Mouse (Mus musculus) cerebellum, postnatal 10 days (tissue): ENCODE measurements around the gene Ccn6.
"Not testable (repeated sequence)": the region's sequence is repeated elsewhere in the genome, so short reads cannot be mapped to it uniquely, and the experiment has no call there.

Experiments used
- DNase-seq, 2 experiments: peaks; one replicate each; pipeline ENCODE4 v3.0.0; 2021; ENCODE audit warnings: mixed read lengths in 2 of 2

Ccn6 gene

DNA sequence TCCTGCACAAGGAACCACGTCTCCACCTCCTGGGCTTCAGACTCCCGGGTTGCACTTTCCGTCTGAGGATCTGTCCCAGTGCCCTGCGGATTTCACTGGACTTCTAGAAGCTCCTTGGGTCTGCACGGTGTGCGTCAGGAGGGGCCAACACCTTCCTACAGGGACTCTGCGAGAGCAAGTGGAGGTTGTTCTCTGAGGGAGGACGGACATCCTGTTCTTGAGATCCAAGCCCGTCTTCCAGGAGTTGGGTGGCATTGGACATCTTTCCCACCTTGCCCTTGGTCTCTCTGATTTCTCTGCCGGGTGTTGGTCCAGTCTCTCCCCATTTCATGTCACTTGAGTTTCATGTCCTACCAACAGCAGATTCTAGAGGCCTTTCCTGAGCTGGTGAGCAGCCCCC is at the start of gene Ccn6:
Gene Ccn6, minus strand, starts transcription at position 101 of the 400 bp plus-strand sequence.
- DNase-seq: no peak

DNA sequence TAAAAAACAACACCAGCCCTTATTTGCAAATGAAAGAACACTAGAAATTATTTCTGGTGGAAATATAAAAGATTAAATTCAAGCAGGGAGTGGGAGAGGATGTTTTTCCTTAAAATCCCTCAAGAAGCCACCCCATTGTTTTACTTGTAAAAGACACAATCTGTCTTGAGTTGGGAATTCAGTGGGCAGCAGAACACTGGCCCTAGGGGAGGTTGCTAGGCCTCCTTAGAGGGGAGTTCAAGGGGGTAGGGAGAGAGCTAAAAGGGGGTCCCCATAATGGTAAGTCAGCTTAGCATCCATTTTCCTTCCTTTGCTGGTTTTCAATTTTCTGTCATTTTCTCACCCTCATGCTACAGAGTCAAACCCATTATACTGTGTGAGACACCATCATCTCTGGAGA is 46.4 kb upstream of the Ccn6 start:
- DNase-seq: peak in 1 of 2 experiments; percentile 3

DNA sequence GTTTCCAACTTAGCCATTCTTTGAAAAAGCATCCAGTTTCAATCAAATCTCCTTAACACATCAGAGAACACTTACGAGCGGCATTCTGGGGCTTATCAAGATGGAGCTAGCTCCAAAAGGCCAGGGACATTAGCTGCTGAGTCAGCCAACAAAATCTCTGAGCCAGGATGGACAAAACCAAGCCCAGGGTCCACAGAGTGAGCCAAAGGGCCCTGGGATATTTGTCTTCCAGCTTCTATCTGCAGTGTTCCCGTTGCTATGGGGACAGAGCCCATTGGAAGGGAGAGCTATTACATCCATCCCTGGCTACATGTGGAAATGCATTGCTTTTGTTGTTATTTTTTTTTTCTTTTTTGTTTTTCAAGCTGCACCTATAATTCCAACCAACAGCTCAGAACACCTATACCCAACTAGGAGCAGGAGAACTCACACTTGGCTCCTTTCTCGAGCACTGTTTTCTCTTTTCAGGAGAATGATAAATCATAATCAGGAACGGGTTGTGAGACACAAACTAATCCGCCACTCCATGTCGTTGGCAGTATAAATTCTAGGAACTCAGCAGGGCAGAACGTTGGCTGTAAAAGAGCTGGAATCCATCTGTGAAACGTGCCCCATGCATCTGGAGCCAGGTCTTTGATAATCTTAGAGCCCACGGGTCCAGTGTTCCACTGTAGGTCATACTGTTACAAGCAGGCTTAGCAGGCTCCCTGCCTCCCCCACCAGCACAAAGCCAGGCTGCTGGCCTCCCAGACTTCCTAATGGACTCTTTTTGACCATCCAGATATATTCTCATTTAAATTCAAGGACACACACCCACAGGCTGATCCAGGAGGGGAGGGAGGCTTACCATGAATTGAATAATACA is 45.8 kb upstream of the Ccn6 start:
- DNase-seq: peak; percentile 46 to 68

GRCm38 (mm10) chr10:39208712-39209111 is 45.1 kb upstream of the Ccn6 start:
- peak in 1 of 2 experiments; percentile 12 for DNase-seq

- no peak for DNase-seq
Measured at GRCm38 (mm10) chr10:39207310-39207855, 43.8 kb upstream of the Ccn6 start.

DNA sequence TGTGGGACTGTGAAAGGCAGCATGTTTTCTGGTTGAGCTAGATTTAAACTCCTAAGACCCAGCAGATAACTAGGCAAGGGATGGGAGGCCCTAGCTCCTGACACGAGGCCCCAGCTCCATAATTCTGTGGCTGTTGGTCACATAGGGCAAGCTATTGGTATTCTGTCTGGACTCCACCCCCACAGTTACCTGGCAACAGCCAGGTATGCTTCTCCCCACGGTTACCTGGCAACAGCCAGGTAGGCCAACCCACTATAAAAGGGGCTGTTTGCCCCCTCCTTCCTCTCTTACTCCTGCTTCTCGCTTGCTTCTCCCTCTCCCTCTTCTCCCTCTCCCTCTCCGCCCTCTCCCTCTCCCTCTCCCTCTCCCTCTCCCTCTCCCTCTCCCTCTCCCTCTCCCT is 38.9 kb upstream of the Ccn6 start:
- no peak for DNase-seq

GRCm38 (mm10) chr10:39198216-39198615 is 34.6 kb upstream of the Ccn6 start:
- not testable (repeated sequence) for DNase-seq

DNA sequence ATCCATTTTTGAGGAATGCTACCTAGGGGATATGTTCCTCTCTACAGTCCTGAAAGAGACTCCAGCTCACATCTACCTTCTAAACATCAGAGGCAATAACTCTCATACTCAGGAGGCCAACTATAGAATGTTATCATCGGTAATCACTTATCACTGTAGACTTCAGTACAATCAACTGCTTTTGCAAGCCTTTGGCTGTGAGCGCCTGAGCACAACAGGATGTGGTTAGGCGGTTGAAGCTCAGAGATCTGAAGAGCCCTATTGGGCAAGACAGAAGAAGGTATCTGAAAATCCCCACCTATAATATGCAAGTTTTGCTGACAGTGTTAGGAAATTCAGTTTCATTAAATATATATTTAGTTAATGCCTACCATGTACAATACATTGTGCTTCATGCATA is 29.1 kb upstream of the Ccn6 start:
- DNase-seq: no peak

- no peak for DNase-seq
Measured at GRCm38 (mm10) chr10:39185545-39185906, 21.9 kb upstream of the Ccn6 start.

DNA sequence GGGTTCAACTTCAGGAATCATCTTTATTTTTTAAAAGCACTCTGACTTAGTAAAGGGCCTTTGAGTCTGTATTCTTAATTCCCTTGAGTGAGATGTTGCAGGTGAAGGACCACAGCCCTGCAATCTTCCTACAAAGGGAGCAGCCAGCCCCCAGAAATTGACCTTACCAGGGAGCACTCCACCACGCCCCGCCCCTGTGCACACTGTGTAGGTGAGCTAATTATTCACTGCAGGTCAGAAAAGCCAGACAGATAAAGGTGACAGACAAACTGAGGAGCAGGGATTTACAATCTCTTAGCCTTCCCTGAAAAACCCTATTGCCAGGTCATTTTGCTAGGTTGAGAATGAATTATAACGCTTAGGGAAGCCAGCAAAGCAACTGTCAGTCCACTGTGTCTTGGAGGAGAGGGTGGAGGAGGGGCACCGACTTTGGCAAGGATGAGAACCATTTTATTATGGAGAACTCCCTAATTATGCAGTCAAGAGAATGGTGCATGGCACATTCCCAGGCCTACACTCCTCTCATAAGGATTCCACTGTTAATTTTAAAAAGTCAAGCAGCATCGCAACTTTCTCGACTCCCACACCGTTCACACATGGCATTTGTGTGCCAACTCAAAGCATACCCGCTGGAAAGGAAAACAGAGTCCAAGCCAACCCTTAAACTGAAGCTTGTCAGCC is 21.4 kb upstream of the Ccn6 start:
- DNase-seq: peak in 1 of 2 experiments; percentile 42

DNA sequence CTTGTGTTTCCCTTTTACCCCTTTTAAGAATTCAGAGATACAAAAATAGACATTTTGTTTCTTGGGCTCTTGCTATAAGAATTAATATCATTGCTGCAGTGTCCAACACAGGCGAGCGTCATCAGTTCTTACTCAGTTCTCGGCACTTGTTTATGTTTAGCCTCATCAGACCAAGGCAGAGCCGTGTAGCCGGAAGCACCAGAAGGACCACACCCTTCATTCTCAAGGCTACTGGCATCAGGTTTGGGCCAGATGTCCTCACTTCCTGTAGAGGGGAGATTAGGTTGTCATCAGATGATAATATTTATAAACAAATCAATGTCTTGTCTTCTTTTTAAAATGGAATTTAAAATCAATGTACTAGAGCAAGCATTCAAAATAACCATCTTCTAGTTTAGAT is 13.4 kb upstream of the Ccn6 start:
- DNase-seq: no peak

GRCm38 (mm10) chr10:39173077-39173476 is 9.5 kb upstream of the Ccn6 start:
- DNase-seq: peak; percentile 56 to 57

GRCm38 (mm10) chr10:39172540-39172931 is 8.9 kb upstream of the Ccn6 start:
- no peak for DNase-seq

DNA sequence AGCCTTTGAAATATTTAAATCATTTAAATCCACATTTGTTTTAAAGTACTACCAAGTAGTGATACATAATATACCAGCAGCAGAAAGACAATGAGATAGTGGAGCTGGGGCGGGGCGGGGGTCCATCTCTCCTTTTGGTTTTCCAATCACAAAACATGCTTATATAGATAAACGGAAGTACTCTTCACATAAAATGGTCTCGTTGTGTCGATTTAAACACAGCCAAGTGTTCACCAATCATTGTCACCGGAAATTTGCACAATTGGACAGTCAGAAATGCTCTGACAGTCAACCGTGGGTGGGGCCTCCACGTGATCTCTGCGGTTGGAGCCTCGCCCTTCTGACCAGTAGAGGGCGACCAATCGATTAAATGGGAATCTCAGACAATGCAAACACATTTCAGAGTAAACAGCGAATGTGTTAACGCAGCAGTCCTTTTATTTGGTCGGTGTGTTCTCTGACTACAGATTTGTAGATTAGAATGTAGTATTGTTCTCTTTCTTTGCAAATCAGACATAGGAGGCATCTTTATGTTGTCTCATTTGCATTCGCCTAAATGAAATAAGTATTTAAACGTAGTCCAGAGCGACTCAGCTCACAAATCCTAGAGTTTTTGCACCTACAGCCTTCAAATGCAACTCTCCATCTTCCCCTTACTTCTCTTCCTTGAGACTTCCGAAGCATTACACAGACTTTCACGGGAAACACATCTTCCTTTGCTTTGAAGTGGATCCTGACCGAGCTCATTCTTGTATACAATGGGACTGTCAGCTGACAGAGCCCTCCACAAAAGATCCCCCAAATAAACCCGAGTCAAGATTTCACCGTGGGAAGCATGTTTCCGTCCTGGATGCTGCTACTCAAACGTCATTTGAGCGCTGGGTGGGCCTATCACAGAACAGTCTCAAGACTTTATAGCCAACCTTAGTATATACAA is 8.3 kb upstream of the Ccn6 start:
- peak; percentile 96 to 97 for DNase-seq

- DNase-seq: peak; percentile 96
Measured at GRCm38 (mm10) chr10:39171134-39171533, 7.5 kb upstream of the Ccn6 start.

DNA sequence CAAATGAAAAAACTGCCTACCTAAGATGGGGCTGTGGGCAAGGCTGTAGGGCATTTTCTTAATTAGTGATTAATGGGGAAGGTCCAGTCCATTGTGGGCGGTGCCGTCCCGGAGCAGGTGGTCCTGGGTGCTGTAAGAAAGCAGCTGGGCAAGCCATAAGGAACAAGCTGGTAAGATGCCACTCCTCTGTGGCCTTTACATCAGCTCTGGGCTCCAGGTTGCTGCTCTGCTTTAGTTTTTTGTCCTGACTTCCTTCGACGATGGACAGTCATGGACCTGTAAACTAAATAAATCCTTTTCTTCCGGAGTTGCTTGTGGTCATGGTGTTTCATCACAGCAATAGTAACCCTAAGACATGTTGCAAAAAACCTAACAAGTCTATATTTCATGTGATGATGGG is 7.1 kb upstream of the Ccn6 start:
- peak; percentile 28 to 32 for DNase-seq

DNA sequence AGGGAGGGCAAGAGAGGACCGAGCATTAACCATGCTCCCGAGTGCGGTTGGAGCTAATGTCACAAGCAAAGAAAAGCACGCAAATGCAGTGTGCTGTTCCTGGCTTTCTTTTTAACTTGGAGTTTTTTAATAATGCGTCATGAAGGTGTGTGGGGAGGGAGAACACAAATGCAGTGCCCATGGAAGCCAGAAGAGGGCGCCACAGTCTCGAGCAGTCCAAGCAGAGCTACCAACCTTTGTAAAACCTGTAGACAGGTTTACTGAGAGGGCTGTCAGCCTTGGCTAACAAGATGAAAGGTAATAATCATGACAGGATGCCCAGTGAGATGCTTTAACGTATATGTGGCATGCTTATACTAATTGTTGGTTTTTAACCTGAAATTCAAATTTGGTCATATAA is 6.6 kb upstream of the Ccn6 start:
- peak; percentile 90 to 93 for DNase-seq

DNA sequence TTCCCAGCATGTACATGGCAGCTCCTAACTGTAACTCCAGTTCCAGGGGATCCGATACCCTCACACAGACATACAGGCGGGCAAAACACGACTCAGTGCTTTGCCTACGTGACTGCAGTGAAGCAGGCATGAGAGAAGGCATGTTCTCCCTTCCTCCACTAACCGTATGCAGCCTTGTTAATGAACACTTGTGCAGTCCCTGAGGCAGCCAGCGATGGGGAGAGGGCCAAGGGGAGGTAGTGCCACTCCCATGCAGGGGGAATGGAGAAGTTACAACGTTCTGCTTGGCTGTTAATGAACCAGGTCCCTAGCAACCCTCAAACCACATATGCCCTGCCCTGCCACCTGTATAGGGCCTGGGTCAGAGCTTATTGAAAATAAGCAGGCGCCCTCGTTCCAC is 6.0 kb upstream of the Ccn6 start:
- peak in 1 of 2 experiments; percentile 25 for DNase-seq

- no peak for DNase-seq
Measured at GRCm38 (mm10) chr10:39167611-39168010, 4.0 kb upstream of the Ccn6 start.

DNA sequence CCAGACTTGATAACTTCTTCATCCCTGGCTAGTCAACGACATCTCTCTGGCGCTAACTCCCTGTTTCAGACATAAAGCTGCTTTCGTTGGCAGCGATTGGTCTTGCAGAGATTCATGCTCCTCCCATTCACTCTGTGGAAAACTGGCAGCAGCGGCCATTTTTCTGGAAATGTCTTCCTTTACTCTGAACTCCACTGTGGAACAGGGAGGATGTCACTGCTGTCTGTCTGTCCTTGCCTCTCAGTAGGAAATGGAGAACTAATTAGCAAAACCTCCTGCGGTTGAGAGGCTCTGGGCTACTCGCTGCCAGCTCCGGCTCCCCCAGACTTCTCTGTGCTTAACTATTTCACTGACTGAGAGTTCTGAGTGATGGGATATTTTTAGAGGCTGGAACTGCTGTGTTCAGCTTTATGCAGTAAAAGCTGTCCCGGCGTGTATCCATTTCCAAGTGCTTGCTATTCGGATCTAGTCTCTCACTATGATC is 2.1 kb upstream of the Ccn6 start:
- DNase-seq: peak; percentile 78

DNA sequence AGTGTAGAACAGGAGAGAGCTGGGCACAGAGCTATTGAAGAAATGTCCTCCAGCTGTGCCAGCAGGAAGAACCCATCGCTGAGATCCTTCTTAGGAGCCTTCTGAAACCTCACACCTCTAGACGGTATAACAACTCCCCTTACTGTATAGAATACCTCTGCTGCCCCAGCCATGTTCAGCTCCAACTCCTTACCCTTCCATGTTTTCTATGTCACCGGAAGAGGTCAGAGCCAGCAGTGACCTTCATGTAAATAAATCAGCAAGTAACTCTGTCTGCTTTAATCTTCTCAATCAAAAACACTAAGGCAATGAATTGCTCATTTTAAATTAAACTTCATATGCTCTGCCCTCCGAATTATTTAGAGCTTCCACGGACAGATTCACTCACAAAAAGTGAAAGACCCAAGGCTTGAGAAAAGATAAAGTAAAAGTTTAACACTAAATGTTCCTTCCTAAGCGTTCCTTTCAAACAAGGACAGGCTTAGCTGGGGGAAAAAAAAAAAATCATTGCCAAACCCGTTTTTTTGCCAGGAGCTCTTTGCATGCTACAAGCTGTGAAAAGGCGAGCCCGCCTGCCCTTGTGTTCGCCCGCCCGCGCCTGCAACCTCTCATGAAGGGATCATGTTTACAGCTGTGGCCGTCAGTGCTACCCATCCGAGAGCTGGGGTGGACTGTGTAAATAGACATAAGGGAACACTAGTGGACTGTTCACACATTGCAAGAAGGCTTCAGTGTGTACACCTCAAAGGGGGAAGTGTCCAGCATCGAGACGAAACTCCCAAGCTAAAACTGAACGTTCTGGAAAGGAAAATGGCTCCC is 719 bp downstream of the Ccn6 start:
- peak; percentile 22 to 33 for DNase-seq

DNA sequence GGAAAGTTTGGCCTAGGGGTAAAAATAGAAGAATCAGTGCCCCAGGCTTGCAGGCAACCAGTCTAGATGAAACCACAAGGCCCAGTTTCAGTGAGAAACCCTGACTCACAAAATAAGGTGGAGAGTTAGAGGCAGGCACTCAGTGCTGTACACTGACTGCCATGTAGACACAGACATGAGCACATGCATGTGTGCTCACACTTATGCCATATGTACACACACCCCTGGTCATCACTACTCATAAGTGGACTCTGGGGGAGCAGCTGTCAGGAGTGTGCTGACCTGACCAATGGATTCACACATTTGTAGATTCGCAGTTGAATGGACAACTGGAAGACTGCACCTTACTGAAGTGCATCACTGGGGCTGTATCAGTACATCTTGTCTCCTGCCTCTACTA is 2.2 kb downstream of the Ccn6 start:
- no peak for DNase-seq
